Mouse (Mus musculus) right cerebral cortex, adult 2 months (tissue): ENCODE measurements around the gene Rfxap.

Experiments used
- DNase-seq, 2 experiments: peaks; one replicate each; pipeline ENCODE4 v3.0.0; 2021 to 2022; ENCODE audit warnings: low spot score in 2 of 2

Rfxap gene

GRCm38 (mm10) chr3:54807666-54808217, at the start of gene Rfxap:
Rfxap (minus strand) TSS chr3:54807791.
- peak; percentile 92 to 95 for DNase-seq

DNA sequence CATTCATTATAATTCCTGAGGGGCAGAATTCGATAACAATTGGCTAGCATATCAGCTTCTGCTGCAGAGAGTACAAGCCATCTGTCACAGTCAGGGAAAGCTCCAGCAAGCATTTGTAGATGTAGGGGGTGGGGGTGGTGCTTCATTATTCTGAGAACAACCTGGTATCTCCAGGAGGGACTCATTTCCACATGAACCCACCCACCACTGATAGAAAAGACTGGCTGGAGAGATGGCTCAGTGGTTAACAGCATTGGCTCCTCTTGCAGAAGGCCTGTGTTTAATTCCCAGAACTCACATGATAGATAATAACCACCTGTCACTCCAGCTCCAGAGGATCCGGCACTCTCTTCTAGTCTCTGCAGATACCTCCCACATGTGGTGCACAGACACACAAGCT, 27.8 kb upstream of the Rfxap start:
- DNase-seq = peak; percentile 26 to 33

GRCm38 (mm10) chr3:54832491-54832890, 24.9 kb upstream of the Rfxap start:
- DNase-seq = no peak

DNA sequence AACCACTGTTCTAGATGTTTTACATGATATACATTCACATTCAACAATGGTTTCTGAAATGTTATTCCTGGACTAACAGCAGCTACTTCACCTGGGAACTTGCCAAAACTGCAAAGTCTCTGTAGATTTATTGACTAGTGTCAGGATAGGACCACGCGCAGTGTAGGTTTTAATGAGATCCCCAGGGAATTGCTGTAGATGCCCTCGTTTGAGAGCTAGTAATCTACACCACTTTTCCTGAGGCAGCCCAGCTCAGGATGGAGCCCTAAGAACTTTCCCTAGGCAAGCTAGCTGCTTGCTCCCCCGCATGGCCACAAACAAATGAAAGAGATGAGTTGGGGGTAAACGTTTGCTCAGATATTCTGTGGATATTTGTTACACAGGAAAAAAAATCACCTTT, 14.9 kb upstream of the Rfxap start:
- no peak for DNase-seq

GRCm38 (mm10) chr3:54815292-54815691, 7.7 kb upstream of the Rfxap start:
- DNase-seq = peak; percentile 44 to 45

- no peak for DNase-seq
Observed at GRCm38 (mm10) chr3:54814622-54815021, 7.0 kb upstream of the Rfxap start.

DNA sequence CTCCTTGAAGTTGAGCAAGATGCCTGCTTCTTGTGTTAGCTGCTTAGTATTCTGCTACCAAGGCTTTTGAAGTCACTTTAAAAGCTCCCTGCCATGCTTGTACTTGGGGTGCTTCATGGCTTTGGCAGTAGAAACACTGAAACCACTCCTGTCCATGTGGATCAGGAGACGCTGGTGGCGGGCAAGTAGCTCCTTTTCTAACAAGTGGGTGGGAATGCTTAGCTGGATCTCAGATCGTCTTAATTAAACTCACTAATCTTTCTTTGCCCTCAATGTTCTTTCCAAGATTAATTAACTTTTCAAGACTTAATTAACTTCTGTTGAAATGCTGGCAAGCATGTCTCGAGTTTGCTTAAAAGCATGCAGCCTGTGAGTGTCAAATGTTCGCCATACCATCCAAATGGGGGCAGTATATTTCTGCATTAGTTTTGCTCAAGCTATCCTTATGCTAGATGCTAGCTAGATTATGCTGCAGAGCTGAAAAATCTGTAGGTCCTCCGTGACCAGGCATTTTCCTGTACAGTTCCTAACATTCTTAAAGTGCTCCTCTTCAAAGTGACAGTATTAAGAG, 5.9 kb upstream of the Rfxap start:
- no peak for DNase-seq

DNA sequence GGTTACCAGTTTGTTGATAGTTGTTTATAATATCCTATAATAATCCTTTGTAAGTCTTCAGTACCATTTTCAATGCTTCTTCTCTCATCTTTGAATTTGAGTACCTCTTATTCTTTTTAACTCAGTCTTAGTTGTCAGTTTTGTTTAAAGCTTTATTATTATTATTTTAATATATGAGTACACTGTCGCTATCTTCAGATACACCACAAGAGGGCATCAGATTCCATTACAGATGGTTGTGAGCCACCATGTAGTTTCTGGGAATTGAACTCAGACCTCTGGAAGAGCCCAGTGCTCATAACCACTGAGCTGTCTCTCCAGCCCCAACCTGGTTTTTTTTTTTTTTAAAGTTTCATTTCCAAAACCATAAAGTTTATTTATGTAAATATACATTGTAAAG, 4.0 kb upstream of the Rfxap start:
- no peak for DNase-seq

- no peak for DNase-seq
Observed at GRCm38 (mm10) chr3:54809111-54809510, 1.5 kb upstream of the Rfxap start.

- DNase-seq = peak; percentile 36 to 58
Observed at GRCm38 (mm10) chr3:54807061-54807661, 430 bp downstream of the Rfxap start.

DNA sequence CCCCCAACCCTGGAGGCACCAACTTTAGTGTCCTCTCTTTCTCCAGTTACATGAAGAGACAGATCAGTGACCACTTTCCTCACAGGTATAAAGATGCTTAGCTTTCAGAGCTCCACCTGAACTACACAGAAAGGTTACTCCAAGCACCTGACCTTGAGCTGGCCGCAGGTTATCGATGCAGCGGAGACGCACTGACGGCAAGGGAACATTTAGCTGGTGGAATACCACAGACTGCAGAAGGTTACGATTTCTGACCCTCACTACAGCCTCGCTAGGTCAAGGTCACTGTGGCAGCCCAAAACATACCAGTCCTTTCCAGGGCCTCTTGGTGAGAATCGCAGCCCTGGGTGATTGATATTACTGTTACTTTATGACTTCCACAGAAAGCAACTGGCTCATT, 3.9 kb downstream of the Rfxap start:
- no peak for DNase-seq

DNA sequence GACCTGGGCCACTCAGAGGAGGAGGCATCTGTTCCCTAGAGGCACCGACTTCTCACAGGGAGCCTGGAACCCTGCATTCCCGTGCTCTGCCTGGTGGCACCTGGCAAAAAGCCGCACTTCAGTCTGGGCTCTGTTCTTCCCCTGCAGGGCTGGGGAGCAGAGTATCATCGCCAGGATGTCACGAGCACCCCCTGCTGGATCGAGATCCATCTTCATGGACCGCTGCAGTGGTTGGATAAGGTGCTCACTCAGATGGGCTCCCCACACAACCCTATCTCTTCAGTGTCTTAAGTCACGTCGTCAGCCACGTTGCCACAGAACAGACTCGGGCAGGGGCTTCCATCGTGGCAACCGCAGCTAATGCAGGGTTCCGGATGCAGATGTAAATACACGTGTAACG, 10.4 kb downstream of the Rfxap start:
- peak; percentile 44 to 63 for DNase-seq

- DNase-seq = no peak
Observed at GRCm38 (mm10) chr3:54795806-54796205, 11.8 kb downstream of the Rfxap start.

GRCm38 (mm10) chr3:54795379-54795778, 12.2 kb downstream of the Rfxap start:
- DNase-seq = no peak

- DNase-seq = no peak
Observed at GRCm38 (mm10) chr3:54793762-54794161, 13.8 kb downstream of the Rfxap start.

- DNase-seq = no peak
Observed at GRCm38 (mm10) chr3:54791822-54792677, 15.5 kb downstream of the Rfxap start.

GRCm38 (mm10) chr3:54790601-54791000, 17.0 kb downstream of the Rfxap start:
- DNase-seq = no peak

DNA sequence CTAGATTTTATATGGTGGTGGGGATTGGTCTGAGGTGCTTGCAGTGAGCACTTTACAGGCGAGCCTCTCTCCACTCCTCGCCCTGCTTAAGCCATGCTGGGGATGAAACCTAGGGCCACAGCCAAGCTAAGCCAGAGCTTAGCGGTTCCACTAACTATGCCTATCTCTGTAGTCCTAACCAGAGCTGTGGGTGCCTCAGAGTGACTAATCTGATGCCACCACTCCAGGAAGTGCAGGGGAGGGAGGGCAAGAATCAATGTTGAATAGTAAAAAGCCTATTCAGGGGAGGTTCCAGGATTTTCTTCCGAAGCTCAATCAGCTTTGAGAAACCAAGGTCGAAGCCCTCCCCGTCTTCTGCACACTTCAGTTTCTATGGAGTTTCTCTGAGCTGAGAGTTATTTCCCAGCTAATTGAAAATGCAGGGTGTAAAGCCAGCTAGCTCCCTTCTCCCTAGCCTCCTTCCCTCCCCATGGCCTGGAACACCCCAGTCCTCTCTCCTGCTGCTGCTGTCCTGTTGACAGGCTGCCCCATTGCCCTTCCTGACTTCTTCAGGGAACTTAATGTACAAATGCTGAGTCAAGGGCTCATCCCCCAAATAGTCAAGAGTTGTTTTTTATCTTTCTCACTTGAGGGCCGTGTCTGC, 31.5 kb downstream of the Rfxap start:
- DNase-seq = no peak

DNA sequence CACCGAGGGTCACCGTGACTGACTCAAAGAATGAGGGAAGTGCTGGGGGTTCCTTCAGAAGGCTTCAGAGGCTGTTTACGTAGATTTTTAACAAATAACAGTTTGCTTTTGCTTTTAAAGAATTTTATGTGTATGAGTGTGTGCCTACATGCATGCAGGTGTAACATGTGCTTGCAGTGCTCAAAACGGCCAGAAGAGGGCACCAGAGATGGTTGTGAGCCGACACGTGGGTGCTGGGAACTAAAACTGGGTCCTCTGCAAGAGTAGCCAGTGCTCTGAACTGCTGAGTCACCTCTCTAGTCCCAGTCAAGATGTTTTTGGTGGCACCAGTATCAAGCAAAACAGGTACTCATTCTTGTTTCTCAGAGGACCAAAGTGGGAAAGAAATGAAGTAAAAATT, 34.0 kb downstream of the Rfxap start:
- no peak for DNase-seq

- DNase-seq = no peak
Observed at GRCm38 (mm10) chr3:54769349-54770275, 38.0 kb downstream of the Rfxap start.

DNA sequence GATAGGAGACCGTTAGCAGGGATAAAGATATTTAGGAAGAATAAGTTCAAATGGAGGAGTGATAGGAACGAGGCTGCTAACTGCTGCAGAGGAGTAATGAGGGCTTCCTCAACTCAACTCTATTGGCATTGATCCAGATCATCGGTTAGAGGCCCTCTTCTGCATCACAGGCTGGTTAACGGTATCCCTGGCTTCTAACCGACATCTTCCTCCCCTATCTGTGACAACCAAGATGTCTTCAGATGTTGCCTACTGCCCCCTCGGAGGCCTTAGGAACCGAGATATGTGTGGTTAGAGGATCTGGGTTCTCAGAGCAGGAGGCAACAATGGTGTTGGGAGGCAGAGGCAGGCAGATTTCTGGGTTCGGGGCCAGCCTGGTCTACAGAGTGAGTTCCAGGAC, 39.0 kb downstream of the Rfxap start:
- DNase-seq = no peak
